Mouse (Mus musculus) cortical plate, adult 2 months (tissue): ENCODE results near the gene Klhl30. TPM values are rescaled to one million over a fixed set of nuclear protein-coding genes. Genes with fewer than 3 reads are reported as not detected.

Experiments used
- H3K27ac ChIP-seq: fragments of 200-500 bp; 2 replicates; pipeline ENCODE4 v1.5.1; 2012; ENCODE audit warnings: low read length, control low read depth, inconsistent platforms; ENCODE audit not compliant: insufficient read depth
- H3K4me1 ChIP-seq: fragments of 200-500 bp; 2 replicates; pipeline ENCODE4 v1.6.1; 2011; ENCODE audit warnings: low read length; ENCODE audit not compliant: control insufficient read depth, insufficient read depth
- H3K4me3 ChIP-seq: fragments of 200-500 bp; 2 replicates; pipeline ENCODE4 v1.5.1; 2011; ENCODE audit warnings: mild to moderate bottlenecking, low read length, control low read depth; ENCODE audit not compliant: insufficient read depth
- CTCF ChIP-seq: fragments of 200-500 bp; IDR thresholded peaks from 2 replicates; pipeline ENCODE4 v1.5.1; 2011; ENCODE audit warnings: mild to moderate bottlenecking, control low read depth, low read length; ENCODE audit not compliant: insufficient read depth; ENCODE audit errors: extremely low read depth
- POLR2A ChIP-seq: fragments of 200-500 bp; IDR thresholded peaks from 2 replicates; pipeline ENCODE4 v1.6.1; 2011; ENCODE audit warnings: mild to moderate bottlenecking, low read length, control low read depth; ENCODE audit not compliant: insufficient read depth; ENCODE audit errors: extremely low read depth
- polyA plus RNA-seq: library from polyadenylated mRNA; depleted of rRNA; stranded (reverse); fragments of >200 nt; gene quantifications from 2 replicates; pipeline ENCODE4 v1.2.3, GENCODE M21; 2012; rRNA removed

The Klhl30 gene
- polyA plus RNA-seq = 0.11 and 0.21 TPM in 2 replicates

- H3K27ac ChIP-seq = no peak within 1 kb of the TSS
- H3K4me1 ChIP-seq = peaks cover 6% of the 10 kb centered on the region
- TF ChIP-seq CTCF (no peak), POLR2A (no peak)
- H3K4me3 ChIP-seq = no peak within 1 kb of the TSS
These were observed at the start of gene Klhl30 for GRCm38 (mm10) chr1:91350841-91351240. Gene Klhl30 (plus strand): TSS chr1:91351016.

GRCm38 (mm10) chr1:91301206-91301920 lies 49.5 kb upstream of the Klhl30 start:
- Histone ChIP-seq H3K4me3 (no peak overlapping the region), H3K27ac (no peak overlapping the region), H3K4me1 (peaks cover 1% of the 10 kb centered on the region; the same call in 1 of the 2 replicates)
- TF ChIP-seq CTCF = no peak
- no peak for TF ChIP-seq POLR2A

- Histone ChIP-seq H3K4me1 (peaks cover 1% of the 10 kb centered on the region; the same call in 1 of the 2 replicates), H3K4me3 (no peak overlapping the region), H3K27ac (no peak overlapping the region)
- TF ChIP-seq CTCF = no peak
- TF ChIP-seq POLR2A = no peak
These were observed 48.8 kb upstream of the Klhl30 start for GRCm38 (mm10) chr1:91302021-91302420.

GRCm38 (mm10) chr1:91304621-91305020 lies 46.2 kb upstream of the Klhl30 start:
- Histone ChIP-seq H3K27ac (no peak overlapping the region), H3K4me1 (no peaks in the 10 kb centered on the region), H3K4me3 (no peak overlapping the region)
- no peak for TF ChIP-seq POLR2A
- no peak for TF ChIP-seq CTCF

- H3K27ac ChIP-seq = no peak overlapping the region
- TF ChIP-seq CTCF = no peak
- no peak for TF ChIP-seq POLR2A
- H3K4me1 ChIP-seq = no peaks in the 10 kb centered on the region
- H3K4me3 ChIP-seq = no peak overlapping the region
These were observed 41.3 kb upstream of the Klhl30 start for GRCm38 (mm10) chr1:91309366-91310085.

- H3K4me1 ChIP-seq = no peaks in the 10 kb centered on the region
- TF ChIP-seq POLR2A (no peak), CTCF (no peak)
- no peak overlapping the region for H3K4me3 ChIP-seq
These were observed 38.5 kb upstream of the Klhl30 start for GRCm38 (mm10) chr1:91312273-91312672.

GRCm38 (mm10) chr1:91313251-91313650 lies 37.6 kb upstream of the Klhl30 start:
- Histone ChIP-seq H3K27ac (no peak overlapping the region), H3K4me1 (no peaks in the 10 kb centered on the region)
- TF ChIP-seq CTCF (no peak), POLR2A (no peak)

More at GRCm38 (mm10) chr1:91312273-91312672, 38.5 kb upstream of the Klhl30 start:
- no peak overlapping the region for H3K27ac ChIP-seq

GRCm38 (mm10) chr1:91317656-91318055 lies 33.2 kb upstream of the Klhl30 start:
- no peak for TF ChIP-seq CTCF
- no peak for TF ChIP-seq POLR2A
- Histone ChIP-seq H3K4me3 (no peak overlapping the region), H3K4me1 (no peaks in the 10 kb centered on the region), H3K27ac (no peak overlapping the region)

More at GRCm38 (mm10) chr1:91313251-91313650, 37.6 kb upstream of the Klhl30 start:
- H3K4me3 ChIP-seq = no peak overlapping the region

- Histone ChIP-seq H3K4me1 (no peaks in the 10 kb centered on the region), H3K27ac (no peak within 1 kb of the TSS), H3K4me3 (no peak within 1 kb of the TSS)
- TF ChIP-seq CTCF (no peak), POLR2A (no peak)
These were observed 28.9 kb upstream of the Klhl30 start, which contains the start of gene Espnl for GRCm38 (mm10) chr1:91321760-91322438. Gene Espnl (plus strand): TSS chr1:91322075.

- TF ChIP-seq CTCF (no peak), POLR2A (no peak)
- Histone ChIP-seq H3K4me1 (no peaks in the 10 kb centered on the region), H3K4me3 (no peak overlapping the region), H3K27ac (no peak overlapping the region)
These were observed 26.2 kb upstream of the Klhl30 start for GRCm38 (mm10) chr1:91324646-91325045.
